Mouse (Mus musculus) C2C12 (cell line): ENCODE data around the gene Tmem240. TPM values are rescaled to one million over a fixed set of nuclear protein-coding genes. Genes with fewer than 3 reads are reported as not detected.

Experiments used
- H3K27me3 ChIP-seq: one replicate; pipeline ENCODE4 v1.6.1; 2011; ENCODE audit not compliant: control insufficient read depth, insufficient read depth, insufficient read length
- H3K36me3 ChIP-seq: one replicate; pipeline ENCODE4 v1.6.1; 2011; ENCODE audit not compliant: control insufficient read depth, insufficient read depth
- H3K4me3 ChIP-seq: one replicate; pipeline ENCODE4 v1.5.1; 2011; ENCODE audit warnings: mild to moderate bottlenecking, control low read depth; ENCODE audit not compliant: poor library complexity, insufficient read depth, severe bottlenecking
- H3K79me2 ChIP-seq: one replicate; pipeline ENCODE4 v1.6.1; 2011; ENCODE audit not compliant: control insufficient read depth, insufficient read depth
- H3K79me3 ChIP-seq: one replicate; pipeline ENCODE4 v1.6.1; 2011; ENCODE audit warnings: low read depth, control low read depth
- H3ac ChIP-seq: one replicate; pipeline ENCODE3; 2011; ENCODE audit warnings: low read depth; ENCODE audit not compliant: control insufficient read depth, insufficient read length
- CEBPB ChIP-seq: IDR thresholded peaks from one replicate; pipeline ENCODE4 v1.6.1; 2011; ENCODE audit warnings: low read depth, mild to moderate bottlenecking, control low read depth, moderate library complexity
- CTCF ChIP-seq: IDR thresholded peaks from one replicate; pipeline ENCODE4 v1.5.1; 2011; ENCODE audit not compliant: control insufficient read depth, insufficient read depth, insufficient read length
- FOSL1 ChIP-seq: IDR thresholded peaks from one replicate; pipeline ENCODE4 v1.8.0; 2011; ENCODE audit warnings: mild to moderate bottlenecking, low read length; ENCODE audit not compliant: poor library complexity, insufficient read depth, severe bottlenecking
- MAX ChIP-seq: IDR thresholded peaks from one replicate; pipeline ENCODE4 v1.6.1; 2011; ENCODE audit warnings: mild to moderate bottlenecking, control low read depth
- MYOD1 ChIP-seq: IDR thresholded peaks from one replicate; pipeline ENCODE4 v1.6.1; 2011; ENCODE audit warnings: low read depth; ENCODE audit not compliant: control insufficient read depth, insufficient read length
- MYOG ChIP-seq: IDR thresholded peaks from one replicate; pipeline ENCODE4 v1.6.1; 2011; ENCODE audit not compliant: control insufficient read depth, insufficient read length; ENCODE audit errors: extremely low read depth
- USF1 ChIP-seq: IDR thresholded peaks from one replicate; pipeline ENCODE4 v1.6.1; 2011; ENCODE audit warnings: low read depth, mild to moderate bottlenecking, control low read depth, moderate library complexity
- polyA plus RNA-seq: library from polyadenylated mRNA; unstranded; fragments of >200 nt; fragmentation: generic; extraction: Trizol; gene quantifications from one replicate; pipeline ENCODE4 v1.2.1, GENCODE M21; 2012; ENCODE audit warnings: missing spikeins

The Tmem240 gene
- polyA plus RNA-seq, 1 experiment: 0.39 TPM

DNA sequence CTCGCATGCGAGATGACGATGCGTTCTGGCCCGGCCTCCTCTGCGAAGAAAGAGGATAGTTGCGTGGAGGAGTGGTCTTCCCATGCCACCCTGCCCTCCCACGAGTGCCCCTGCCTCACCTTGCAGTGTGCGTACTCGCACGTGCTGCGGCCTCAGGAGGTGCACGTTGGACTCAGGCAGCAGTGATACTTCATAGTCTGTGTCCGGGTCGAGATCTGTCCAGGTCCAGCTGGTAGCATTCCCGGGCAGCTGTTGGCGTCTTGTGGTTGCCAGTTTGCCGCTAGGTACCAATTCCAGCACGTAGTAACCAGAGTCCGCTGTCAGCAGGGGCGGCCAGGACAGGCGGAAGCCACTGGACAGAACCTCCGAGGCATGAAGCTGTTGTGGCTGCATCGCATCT is 36.0 kb downstream of the Tmem240 start:
- H3ac ChIP-seq: peak overlapping the region; percentile 14
- TF ChIP-seq USF1 (no peak), MAX (no peak), MYOG (no peak), MYOD1 (no peak), FOSL1 (no peak), CTCF (no peak), CEBPB (no peak)
- no peaks in the 10 kb centered on the region for H3K27me3 ChIP-seq
- no peaks in the 10 kb centered on the region for H3K79me3 ChIP-seq
- H3K79me2 ChIP-seq: no peaks in the 10 kb centered on the region
- H3K36me3 ChIP-seq: no peaks in the 10 kb centered on the region
- H3K4me3 ChIP-seq: no peak overlapping the region

DNA sequence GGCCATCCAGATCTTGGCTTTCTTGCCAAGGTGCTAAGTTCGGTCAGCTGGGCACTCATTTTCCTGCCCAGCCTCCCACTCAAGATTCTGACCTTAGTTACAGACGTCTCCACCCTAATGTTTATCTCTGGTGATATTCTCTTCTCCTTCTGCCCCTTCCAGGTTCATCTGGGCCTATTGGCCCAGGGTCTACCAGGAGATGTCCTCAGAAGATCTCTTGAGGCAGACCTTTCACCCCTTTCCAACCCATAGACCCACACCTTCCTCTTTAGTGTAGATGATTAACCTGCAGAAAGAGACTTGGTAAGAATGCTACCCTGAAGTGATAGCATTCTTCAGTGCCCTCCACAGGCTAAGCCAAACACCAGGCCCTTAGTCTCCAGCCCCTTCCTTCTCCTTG is 37.1 kb downstream of the Tmem240 start:
- no peak overlapping the region for H3K4me3 ChIP-seq
- H3K36me3 ChIP-seq: no peaks in the 10 kb centered on the region
- TF ChIP-seq MYOD1 (no peak), CEBPB (no peak), MYOG (no peak), FOSL1 (no peak), USF1 (no peak), MAX (no peak), CTCF (no peak)
- no peaks in the 10 kb centered on the region for H3K79me3 ChIP-seq
- H3K79me2 ChIP-seq: no peaks in the 10 kb centered on the region
- no peak overlapping the region for H3ac ChIP-seq
- no peaks in the 10 kb centered on the region for H3K27me3 ChIP-seq

DNA sequence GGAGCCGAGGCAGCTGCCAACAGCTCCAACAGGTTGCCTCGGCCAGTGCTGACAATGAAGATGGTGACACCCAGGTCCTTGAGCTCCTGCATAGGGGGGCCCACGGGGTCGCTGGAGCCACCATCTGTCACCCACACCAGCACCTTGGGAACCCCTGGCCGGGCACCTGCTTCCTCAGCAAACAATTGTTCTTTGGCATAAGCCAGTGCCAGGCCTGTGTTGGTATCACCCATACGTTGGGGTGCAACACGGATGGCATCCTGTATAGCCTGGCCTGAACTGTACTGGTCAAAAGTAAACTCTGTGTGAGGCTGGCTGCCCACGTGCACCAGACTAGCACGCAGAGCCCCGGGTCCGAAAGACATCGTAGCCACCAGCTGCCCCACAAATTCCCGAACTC is 38.2 kb downstream of the Tmem240 start:
- H3K36me3 ChIP-seq: no peaks in the 10 kb centered on the region
- H3K27me3 ChIP-seq: no peaks in the 10 kb centered on the region
- no peaks in the 10 kb centered on the region for H3K79me3 ChIP-seq
- H3ac ChIP-seq: no peak overlapping the region
- no peaks in the 10 kb centered on the region for H3K79me2 ChIP-seq
- TF ChIP-seq CTCF: no peak
- no peak for TF ChIP-seq FOSL1
- no peak for TF ChIP-seq MYOD1
- TF ChIP-seq USF1: no peak
- no peak for TF ChIP-seq MAX
- TF ChIP-seq MYOG: no peak
- TF ChIP-seq CEBPB: no peak
- H3K4me3 ChIP-seq: no peak overlapping the region

DNA sequence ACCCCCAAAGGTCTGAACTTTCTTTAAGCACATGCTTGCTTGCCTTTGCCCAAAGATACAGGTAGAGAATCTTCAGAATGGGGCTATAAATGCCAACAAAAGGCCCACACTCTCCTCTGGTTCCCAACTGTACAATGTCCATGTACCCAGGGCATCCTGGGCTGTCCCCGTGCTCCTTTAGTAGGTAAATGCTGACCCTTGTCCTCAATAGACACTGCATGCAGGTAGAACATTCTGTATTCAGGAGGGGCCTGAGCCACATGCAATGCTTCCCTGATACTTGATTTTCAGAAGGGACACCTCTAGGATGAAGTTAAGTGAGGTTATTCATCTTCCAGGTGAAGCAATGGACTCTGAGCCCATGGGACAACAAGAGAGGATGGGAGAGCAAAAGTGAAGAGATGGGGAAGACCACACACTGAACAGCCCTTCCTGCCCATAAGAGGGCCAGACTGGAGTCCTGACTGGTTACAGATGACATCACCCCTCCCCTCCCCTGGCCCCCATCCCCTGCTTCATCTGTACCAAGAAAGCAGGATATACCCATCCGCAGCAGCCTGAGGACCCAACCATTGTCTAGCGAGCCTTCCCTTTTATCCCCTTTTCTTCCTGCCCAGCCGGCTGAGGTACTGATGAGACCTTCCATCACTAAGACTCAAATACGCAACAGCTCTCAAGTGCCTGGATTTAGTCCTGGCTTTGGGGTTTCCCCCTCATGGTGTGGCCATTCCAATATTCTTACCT is 38.9 kb downstream of the Tmem240 start:
- no peak for TF ChIP-seq CEBPB
- TF ChIP-seq MAX: no peak
- TF ChIP-seq USF1: no peak
- no peak for TF ChIP-seq MYOG
- no peak for TF ChIP-seq FOSL1
- no peak for TF ChIP-seq MYOD1
- TF ChIP-seq CTCF: no peak
- Histone ChIP-seq H3K4me3 (no peak overlapping the region), H3K27me3 (no peaks in the 10 kb centered on the region), H3ac (no peak overlapping the region), H3K79me3 (no peaks in the 10 kb centered on the region), H3K79me2 (no peaks in the 10 kb centered on the region), H3K36me3 (no peaks in the 10 kb centered on the region)

DNA sequence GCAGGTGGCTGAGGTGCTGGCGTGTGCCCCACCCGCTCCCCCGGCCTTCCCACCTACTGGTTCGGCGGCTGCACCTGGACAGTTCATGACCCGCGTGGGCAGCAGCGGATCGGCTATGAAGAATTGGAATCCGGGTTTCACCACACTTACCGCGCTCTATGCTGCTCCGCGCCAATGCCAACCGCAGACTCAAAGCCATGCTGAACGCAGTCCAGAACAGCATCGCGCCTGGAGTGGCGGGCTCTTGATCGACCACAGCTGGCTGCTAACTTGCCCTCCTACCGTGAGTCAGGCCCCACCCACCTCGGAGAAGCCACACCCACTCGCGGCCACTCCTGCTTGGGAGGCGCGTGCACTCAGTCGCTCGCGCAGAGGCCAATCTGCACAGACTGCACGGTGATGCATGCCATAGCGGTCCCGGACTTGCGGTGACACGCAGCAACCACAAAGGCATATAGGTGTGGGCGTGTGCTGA is 39.7 kb downstream of the Tmem240 start, which contains the start of gene Vwa1:
Gene Vwa1 (minus strand): TSS at position 419 of the 475 bp plus-strand sequence.
- Histone ChIP-seq H3ac (no peak within 1 kb of the TSS), H3K79me2 (no peaks in the 10 kb centered on the region), H3K4me3 (no peak within 1 kb of the TSS), H3K36me3 (no peaks in the 10 kb centered on the region), H3K79me3 (no peaks in the 10 kb centered on the region), H3K27me3 (no peaks in the 10 kb centered on the region)
- TF ChIP-seq MYOG (no peak), FOSL1 (no peak), CEBPB (no peak), CTCF (no peak), USF1 (no peak), MYOD1 (no peak), MAX (peak; percentile 61)
